Mouse (Mus musculus) spleen, adult 2 months (tissue): ENCODE results near the gene Shbg. TPM values are rescaled to one million over a fixed set of nuclear protein-coding genes. Genes with fewer than 3 reads are reported as not detected.

Experiments used
- DNase-seq, 2 experiments: peaks; one replicate each; pipeline versions ENCODE4 v3.0.0 to v3.0.0-alpha.2; 2012 to 2021; ENCODE audit warnings: low spot score in 2 of 2, low read depth in 1 of 2
- H3K27ac ChIP-seq: fragments of 200-500 bp; 2 replicates; pipeline ENCODE4 v1.5.1; 2012; ENCODE audit warnings: low read length, inconsistent platforms; ENCODE audit not compliant: insufficient read depth
- H3K27me3 ChIP-seq: fragments of 200-500 bp; 2 replicates; pipeline ENCODE4 v1.6.1; 2012; ENCODE audit warnings: mild to moderate bottlenecking, moderate library complexity, low read length, inconsistent platforms; ENCODE audit not compliant: control insufficient read depth, insufficient read depth
- H3K36me3 ChIP-seq: fragments of 200-500 bp; 2 replicates; pipeline ENCODE4 v1.6.1; 2012; ENCODE audit warnings: mild to moderate bottlenecking, low read length, inconsistent platforms; ENCODE audit not compliant: control insufficient read depth, insufficient read depth
- H3K4me1 ChIP-seq: fragments of 200-500 bp; 2 replicates; pipeline ENCODE4 v1.6.1; 2011; ENCODE audit warnings: inconsistent platforms; ENCODE audit not compliant: control insufficient read depth, insufficient read depth, insufficient read length
- H3K4me3 ChIP-seq: fragments of 200-500 bp; 2 replicates; pipeline ENCODE4 v1.5.1; 2011; ENCODE audit warnings: mild to moderate bottlenecking, inconsistent platforms; ENCODE audit not compliant: insufficient read depth, insufficient read length; ENCODE audit errors: extremely low read depth
- CTCF ChIP-seq: fragments of 200-500 bp; IDR thresholded peaks from 2 replicates; pipeline ENCODE4 v1.5.1; 2011; ENCODE audit warnings: mild to moderate bottlenecking, inconsistent platforms; ENCODE audit not compliant: insufficient read depth, insufficient read length, insufficient replicate concordance; ENCODE audit errors: extremely low read depth
- POLR2A ChIP-seq: fragments of 200-500 bp; IDR thresholded peaks from 2 replicates; pipeline ENCODE4 v1.6.1; 2011; ENCODE audit warnings: low read depth, low read length, inconsistent platforms
- WGBS: fragments of 180-500 bp; shearing (Covaris S2); methylation state at CpG from one replicate; pipeline ENCODE4 v1.1.7; 2018; 5-methylcytosine and 5-hydroxymethylcytosine counted together
- polyA plus RNA-seq: library from polyadenylated mRNA; depleted of rRNA; stranded (reverse); fragments of >200 nt; gene quantifications from 2 replicates; pipeline ENCODE4 v1.2.3, GENCODE M21; 2012

Gene Shbg
- polyA plus RNA-seq, 1 experiment: not detected

DNA sequence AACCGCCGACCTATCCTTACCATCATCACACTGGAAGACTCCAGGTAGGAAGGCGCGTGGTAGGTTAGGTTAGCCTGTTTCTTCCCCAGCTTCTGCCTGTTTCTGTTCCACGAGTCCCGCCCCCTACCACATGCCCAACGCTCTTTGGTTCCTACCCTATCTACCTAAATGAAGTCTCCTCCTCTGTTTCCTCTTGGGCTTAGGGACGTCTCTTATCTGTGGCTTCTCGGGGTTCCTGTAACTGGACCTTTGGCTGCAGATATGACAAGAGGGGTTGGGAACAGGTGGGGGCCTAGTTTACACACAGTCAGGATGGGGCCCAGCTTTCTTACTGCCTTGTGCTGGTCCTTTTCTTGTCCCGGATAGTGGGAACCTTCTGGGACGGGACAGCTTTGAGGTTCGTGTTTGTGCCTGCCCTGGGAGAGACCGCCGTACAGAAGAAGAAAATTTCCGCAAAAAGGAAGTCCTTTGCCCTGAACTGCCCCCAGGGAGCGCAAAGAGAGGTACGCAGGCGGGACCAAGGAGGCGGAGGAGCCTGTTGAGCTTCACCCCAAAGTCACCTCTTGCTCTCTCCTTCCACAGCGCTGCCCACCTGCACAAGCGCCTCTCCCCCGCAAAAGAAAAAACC is 28.4 kb downstream of the Shbg start:
- peaks cover 8% of the 10 kb centered on the region; the same call in 1 of the 2 replicates for H3K4me1 ChIP-seq
- DNase-seq: no peak
- TF ChIP-seq POLR2A (no peak), CTCF (no peak)
- no peaks in the 10 kb centered on the region for H3K27me3 ChIP-seq
- no peak overlapping the region for H3K4me3 ChIP-seq
- H3K36me3 ChIP-seq: peaks cover 47% of the 10 kb centered on the region
- H3K27ac ChIP-seq: no peak overlapping the region
- 81% methylated on average over 22 of the region's 22 CpGs for WGBS

DNA sequence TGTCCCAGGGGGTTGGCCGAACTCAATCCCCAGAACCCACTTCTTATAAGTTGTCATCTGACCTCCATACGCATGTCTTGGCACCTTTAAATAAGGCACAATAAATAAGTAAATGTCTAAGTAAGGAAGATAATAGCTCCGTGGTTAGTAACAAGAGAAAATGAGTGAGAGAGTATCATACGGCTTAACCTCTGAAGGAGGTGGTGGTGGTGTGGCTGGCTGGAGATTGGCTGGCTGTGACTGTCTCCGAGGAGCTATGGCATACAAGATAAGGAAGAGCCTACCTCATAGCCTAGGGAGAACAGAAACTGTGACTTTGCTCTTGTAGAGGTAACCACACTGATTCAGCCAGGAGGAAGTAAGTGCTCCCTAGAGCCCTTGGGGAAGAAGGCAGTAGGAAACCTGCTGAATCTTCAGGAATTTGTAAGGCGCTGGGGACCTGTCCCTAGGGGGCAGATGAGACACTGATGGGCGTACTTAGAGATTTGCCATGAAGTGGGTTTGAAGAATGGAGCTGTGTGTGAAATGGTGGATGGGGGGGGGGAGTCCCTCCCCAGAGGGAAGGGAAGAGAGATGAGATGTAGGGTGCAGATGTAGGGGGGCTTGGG is 31.9 kb downstream of the Shbg start:
- TF ChIP-seq POLR2A (no peak), CTCF (no peak)
- DNase-seq: no peak
- Histone ChIP-seq H3K4me1 (peaks cover 8% of the 10 kb centered on the region; the same call in 1 of the 2 replicates), H3K36me3 (peaks cover 37% of the 10 kb centered on the region), H3K27me3 (no peaks in the 10 kb centered on the region), H3K4me3 (no peak overlapping the region), H3K27ac (no peak overlapping the region)
- 45% methylated on average over 7 of the region's 7 CpGs for WGBS

DNA sequence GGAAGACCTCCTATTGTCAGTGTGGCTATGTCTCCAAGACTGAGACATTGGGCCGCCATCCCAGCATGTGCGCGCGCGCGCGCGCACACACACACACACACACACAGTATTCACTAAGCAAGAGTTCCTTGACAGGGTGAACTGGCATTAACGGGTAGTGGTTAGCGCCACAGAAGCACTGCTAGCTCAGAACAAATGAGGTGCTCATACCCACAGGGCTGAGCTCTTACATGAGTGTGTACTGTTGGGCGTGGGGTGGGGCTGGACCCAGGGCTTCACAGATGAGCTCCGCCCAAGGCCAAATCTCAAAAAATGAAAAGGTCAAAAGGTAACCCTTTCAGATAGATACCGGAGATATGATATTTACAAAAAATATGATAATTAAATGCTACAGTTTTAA is 32.8 kb downstream of the Shbg start:
- H3K36me3 ChIP-seq: peaks cover 30% of the 10 kb centered on the region
- DNase-seq: no peak
- H3K4me3 ChIP-seq: no peak overlapping the region
- no peak overlapping the region for H3K27ac ChIP-seq
- peaks cover 8% of the 10 kb centered on the region; the same call in 1 of the 2 replicates for H3K4me1 ChIP-seq
- H3K27me3 ChIP-seq: no peaks in the 10 kb centered on the region
- WGBS: 91% methylated on average over 13 of the region's 13 CpGs
- no peak for TF ChIP-seq CTCF

- no peak for DNase-seq
- Histone ChIP-seq H3K36me3 (peaks cover 21% of the 10 kb centered on the region), H3K4me1 (peaks cover 8% of the 10 kb centered on the region; the same call in 1 of the 2 replicates), H3K4me3 (no peak overlapping the region), H3K27ac (no peak overlapping the region), H3K27me3 (no peaks in the 10 kb centered on the region)
- no peak for TF ChIP-seq POLR2A
- TF ChIP-seq CTCF: no peak
- 83% methylated on average over 7 of the region's 7 CpGs for WGBS
These were observed 33.7 kb downstream of the Shbg start for GRCm38 (mm10) chr11:69584008-69584407.

DNA sequence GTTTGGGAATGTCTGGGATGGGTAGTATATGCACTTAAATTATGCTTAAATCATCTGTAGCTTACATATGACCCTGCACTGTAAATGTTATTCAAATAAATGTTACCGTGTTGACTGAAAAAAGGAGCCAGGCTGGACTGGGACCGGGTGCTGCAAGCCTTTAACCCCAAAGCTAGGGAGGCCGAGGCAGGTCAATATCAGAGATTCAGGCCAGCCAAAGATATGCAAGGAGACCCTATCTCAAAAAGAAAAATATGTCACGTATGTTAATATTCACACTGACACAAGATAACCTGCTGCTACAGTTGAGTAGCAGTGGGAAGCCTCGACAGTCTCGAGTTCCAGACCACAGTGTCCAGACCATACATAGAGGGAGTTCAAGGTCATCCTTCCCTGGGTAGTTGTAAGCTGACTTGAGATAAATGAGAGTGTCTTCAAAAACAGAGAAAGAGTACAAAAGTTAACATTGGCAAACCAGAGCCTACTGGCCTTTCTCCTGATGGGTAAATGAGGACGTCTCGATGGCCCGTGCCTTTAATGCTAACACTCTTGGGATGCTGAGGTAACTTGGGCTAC is 35.4 kb downstream of the Shbg start:
- WGBS: 67% methylated on average over 9 of the region's 9 CpGs
- DNase-seq: no peak
- peaks cover 15% of the 10 kb centered on the region; the same call in 1 of the 2 replicates for H3K4me1 ChIP-seq
- no peak overlapping the region for H3K4me3 ChIP-seq
- H3K27ac ChIP-seq: no peak overlapping the region
- peaks cover 4% of the 10 kb centered on the region for H3K36me3 ChIP-seq
- no peak for TF ChIP-seq POLR2A
- no peak for TF ChIP-seq CTCF
- H3K27me3 ChIP-seq: no peaks in the 10 kb centered on the region

- DNase-seq: no peak
- WGBS: 3% methylated on average over 8 of the region's 8 CpGs
- Histone ChIP-seq H3K4me1 (peaks cover 15% of the 10 kb centered on the region; the same call in 1 of the 2 replicates), H3K4me3 (peak overlapping the region; percentile 77), H3K27ac (peak overlapping the region; percentile 69), H3K27me3 (no peaks in the 10 kb centered on the region), H3K36me3 (no peaks in the 10 kb centered on the region)
- no peak for TF ChIP-seq POLR2A
- TF ChIP-seq CTCF: no peak
These were observed 35.9 kb downstream of the Shbg start for GRCm38 (mm10) chr11:69581814-69582213.
